Mouse (Mus musculus): ENCODE measurements around the gene Tuba1a. TPM values are rescaled to one million over a fixed set of nuclear protein-coding genes. Genes with fewer than 3 reads are reported as not detected.

The Tuba1a gene
- total RNA-seq (2021) = 100 to 1,000 TPM; 817 to 827 TPM
- long read RNA-seq, experiment 1, transcript Tuba1a-201 (4 exons, 1,803 nt) = major isoform, 1,669 of 1,733 reads
- long read RNA-seq, experiment 1, partial matches to known transcripts = 62 of 1,733 reads
- long read RNA-seq, experiment 1, other reads (novel, unspliced or antisense) = 2 of 1,733 reads
- long read RNA-seq, experiment 2, transcript Tuba1a-201 (4 exons, 1,803 nt) = major isoform, 1,196 of 1,257 reads
- long read RNA-seq, experiment 2, partial matches to known transcripts = 55 of 1,257 reads
- long read RNA-seq, experiment 2, other reads (novel, unspliced or antisense) = 6 of 1,257 reads

- peak within 1 kb of the TSS; percentile 86 for H3K4me3 ChIP-seq
- intact Hi-C loops (cut with DNase I) = loop anchor here (1.0 to 2.0 kb wide), 4 partner anchors 16 to 40 kb away; partner anchors contain the start of gene Tuba1b
- no peak for TF ChIP-seq CTCF (IDR thresholded peaks at IDR 0.05)
- H3K27ac ChIP-seq = peak within 1 kb of the TSS; percentile 100
- peak; percentile 94 to 96 for DNase-seq (ENCODE audit: extremely low spot score in 1 of 2, low spot score in 2 of 2)
These were observed at the start of gene Tuba1a, which contains the start of gene Gm49450 for GRCm38 (mm10) chr15:98953401-98954356. Gene Tuba1a (minus strand): TSS chr15:98953703. Gene Gm49450 (minus strand): TSS chr15:98953551.

- no peak overlapping the region for H3K4me3 ChIP-seq
- H3K27ac ChIP-seq = no peak overlapping the region
- TF ChIP-seq CTCF (IDR thresholded peaks at IDR 0.05) = no peak
- intact Hi-C loops (cut with DNase I) = loop anchor here (5.0 kb wide), 1 partner anchor 86 kb away; the partner anchor contains the start of gene C1ql4
- DNase-seq (ENCODE audit: extremely low spot score in 1 of 2, low spot score in 2 of 2) = no peak
These were observed 48.0 kb upstream of the Tuba1a start for GRCm38 (mm10) chr15:99001451-99001931.

GRCm38 (mm10) chr15:99000535-99001283, 47.2 kb upstream of the Tuba1a start:
- no peak overlapping the region for H3K27ac ChIP-seq
- no peak overlapping the region for H3K4me3 ChIP-seq
- no peak for DNase-seq (ENCODE audit: extremely low spot score in 1 of 2, low spot score in 2 of 2)
- peak; percentile 83 for TF ChIP-seq CTCF (IDR thresholded peaks at IDR 0.05)
- intact Hi-C loops (cut with DNase I) = loop anchor here (5.0 kb wide), 1 partner anchor 87 kb away; the partner anchor contains the start of gene C1ql4

- TF ChIP-seq CTCF (IDR thresholded peaks at IDR 0.05) = no peak
- intact Hi-C loops (cut with DNase I) = no loop called here
- no peak for DNase-seq (ENCODE audit: extremely low spot score in 1 of 2, low spot score in 2 of 2)
- Histone ChIP-seq H3K4me3 (no peak overlapping the region), H3K27ac (no peak overlapping the region)
These were observed 45.3 kb upstream of the Tuba1a start for GRCm38 (mm10) chr15:98998775-98999157.

- no peak overlapping the region for H3K4me3 ChIP-seq
- no peak for DNase-seq (ENCODE audit: extremely low spot score in 1 of 2, low spot score in 2 of 2)
- TF ChIP-seq CTCF (IDR thresholded peaks at IDR 0.05) = no peak
- intact Hi-C loops (cut with DNase I) = no loop called here
- H3K27ac ChIP-seq = no peak overlapping the region
These were observed 44.7 kb upstream of the Tuba1a start for GRCm38 (mm10) chr15:98997938-98998774.

- no peak for TF ChIP-seq CTCF (IDR thresholded peaks at IDR 0.05)
- no peak overlapping the region for H3K4me3 ChIP-seq
- no peak overlapping the region for H3K27ac ChIP-seq
- intact Hi-C loops (cut with DNase I) = no loop called here
- peak in 1 of 2 experiments; percentile 6 for DNase-seq (ENCODE audit: extremely low spot score in 1 of 2, low spot score in 2 of 2)
These were observed 43.3 kb upstream of the Tuba1a start for GRCm38 (mm10) chr15:98996840-98997239.

GRCm38 (mm10) chr15:98994957-98995520, 41.5 kb upstream of the Tuba1a start:
- no peak for TF ChIP-seq CTCF (IDR thresholded peaks at IDR 0.05)
- H3K27ac ChIP-seq = no peak overlapping the region
- no peak overlapping the region for H3K4me3 ChIP-seq
- peak in 1 of 2 experiments; percentile 6 for DNase-seq (ENCODE audit: extremely low spot score in 1 of 2, low spot score in 2 of 2)
- intact Hi-C loops (cut with DNase I) = loop anchor here (1.0 to 5.0 kb wide), 2 partner anchors 103 to 123 kb away; partner anchors contain the start of gene Kmt2d

- peak; percentile 81 to 82 for DNase-seq (ENCODE audit: extremely low spot score in 1 of 2, low spot score in 2 of 2)
- H3K27ac ChIP-seq = peak overlapping the region; percentile 95
- intact Hi-C loops (cut with DNase I) = loop anchor here (1.0 to 5.0 kb wide), 5 partner anchors 23 to 122 kb away; partner anchors contain the start of genes Gm49450, Kmt2d, Tuba1a and Tuba1b
- H3K4me3 ChIP-seq = peak overlapping the region; percentile 46; the same call in 1 of the 2 replicates
- peak; percentile 92 for TF ChIP-seq CTCF (IDR thresholded peaks at IDR 0.05)
These were observed 40.4 kb upstream of the Tuba1a start for GRCm38 (mm10) chr15:98993865-98994264.

- intact Hi-C loops (cut with DNase I) = loop anchor here (1.0 to 5.0 kb wide), 4 partner anchors 22 to 121 kb away; partner anchors contain the start of genes Gm49450, Kmt2d, Tuba1a and Tuba1b
- peak; percentile 100 for TF ChIP-seq CTCF (IDR thresholded peaks at IDR 0.05)
- DNase-seq (ENCODE audit: extremely low spot score in 1 of 2, low spot score in 2 of 2) = peak; percentile 94 to 98
- H3K27ac ChIP-seq = peak overlapping the region; percentile 95
- H3K4me3 ChIP-seq = peak overlapping the region; percentile 46
These were observed 39.7 kb upstream of the Tuba1a start for GRCm38 (mm10) chr15:98993093-98993793.

Data from left cerebral cortex, adult 2 months (tissue).